Mouse (Mus musculus) heart, postnatal 0 days (tissue): ENCODE data around the gene March11. TPM values are rescaled to one million over a fixed set of nuclear protein-coding genes. Genes with fewer than 3 reads are reported as not detected.

ENCODE experiments used
- ATAC-seq: fragments of 200-750 bp; cut with Nextera tagmentation; 2 replicates; pipeline ENCODE4 v1.8.0; 2017; ENCODE audit warnings: low read depth, moderate number of reproducible peaks, moderate library complexity; ENCODE audit not compliant: insufficient read depth
- DNase-seq: peaks from one replicate; pipeline ENCODE4 v3.0.0-alpha.2; 2016; ENCODE audit warnings: low spot score
- H3K27ac ChIP-seq: fragments of 300-500 bp; sonication (generic); 2 replicates; pipeline ENCODE4 v1.5.1; 2014; ENCODE audit warnings: low read depth, mild to moderate bottlenecking
- H3K27me3 ChIP-seq: fragments of 300-500 bp; sonication (generic); 2 replicates; pipeline ENCODE4 v1.6.1; 2014; ENCODE audit warnings: low read length, mixed read lengths; ENCODE audit not compliant: control insufficient read depth, insufficient read depth
- H3K36me3 ChIP-seq: fragments of 300-500 bp; sonication (generic); replicated peaks from 2 replicates; pipeline ENCODE4 v1.6.1; 2014; ENCODE audit warnings: low read length, mixed read lengths; ENCODE audit not compliant: control insufficient read depth, insufficient read depth
- H3K4me1 ChIP-seq: fragments of 300-500 bp; sonication (generic); 2 replicates; pipeline ENCODE4 v1.6.1; 2014; ENCODE audit warnings: antibody characterized with exemption; ENCODE audit not compliant: control insufficient read depth, insufficient read depth
- H3K4me2 ChIP-seq: fragments of 300-500 bp; sonication (generic); 2 replicates; pipeline ENCODE4 v1.6.1; 2014; ENCODE audit warnings: low read depth, mild to moderate bottlenecking, low read length, moderate library complexity
- H3K4me3 ChIP-seq: fragments of 300-500 bp; sonication (generic); 2 replicates; pipeline ENCODE4 v1.5.1; 2014; ENCODE audit warnings: low read depth, low read length
- H3K9ac ChIP-seq: fragments of 300-500 bp; sonication (generic); replicated peaks from 2 replicates; pipeline ENCODE4 v1.6.1; 2014; ENCODE audit warnings: low read depth, low read length, mixed read lengths
- H3K9me3 ChIP-seq: fragments of 300-500 bp; sonication (generic); replicated peaks from 2 replicates; pipeline ENCODE4 v1.6.1; 2016; ENCODE audit warnings: low read length; ENCODE audit not compliant: control insufficient read depth
- CTCF ChIP-seq: IDR thresholded peaks from 2 replicates; pipeline ENCODE4 v1.5.1; 2016; ENCODE audit warnings: antibody characterized with exemption, control low read depth, low read depth
- EP300 ChIP-seq: IDR thresholded peaks from 2 replicates; pipeline ENCODE4 v1.6.1; 2016; ENCODE audit warnings: antibody characterized with exemption, low read depth
- WGBS: fragments of 180-500 bp; shearing (Covaris S2); extraction: QIAGEN DNeasy Blood & Tissue Kit; methylation state at CpG from one replicate; pipeline ENCODE4 v1.1.7; 2014; 5-methylcytosine and 5-hydroxymethylcytosine counted together
- polyA plus RNA-seq: library from polyadenylated mRNA; unstranded; fragments of >200 nt; fragmentation: Nextera tagmentation; extraction: Ambion mirVana; gene quantifications from 2 replicates; pipeline ENCODE4 v1.2.1, GENCODE M21; 2015
- total RNA-seq: library from RNA; depleted of rRNA; stranded (reverse); fragments of >200 nt; gene quantifications from 2 replicates; pipeline ENCODE4 v1.2.3, GENCODE M21; 2014; ENCODE audit warnings: low replicate concordance

Gene March11
- total and polyA plus RNA-seq, 2 experiments from 2014 or later = 0.12 TPM; not detected in 1

DNA sequence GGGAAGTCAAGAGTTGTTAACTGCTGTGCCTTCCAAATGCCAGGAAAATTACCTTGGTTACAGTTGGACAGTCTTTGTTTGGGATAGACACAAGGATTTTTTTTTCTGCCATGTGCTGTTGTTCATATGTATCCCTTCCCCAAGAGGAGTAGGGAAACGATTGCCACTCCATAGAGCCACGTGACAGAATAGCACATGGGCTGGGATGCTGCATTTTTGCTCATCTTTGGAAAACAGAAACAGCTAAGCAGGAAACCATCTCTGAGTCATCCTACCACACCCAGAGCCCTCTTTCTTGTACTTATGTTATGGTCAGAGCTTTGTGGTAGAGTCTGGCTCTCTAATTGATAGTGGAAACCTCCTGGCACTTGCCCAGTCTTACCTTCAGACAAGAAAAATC, 65.4 kb downstream of the March11 start:
- Histone ChIP-seq H3K9me3 (no peaks in the 10 kb centered on the region), H3K4me1 (no peaks in the 10 kb centered on the region), H3K9ac (no peak overlapping the region), H3K4me2 (no peak overlapping the region), H3K27ac (no peak overlapping the region), H3K36me3 (no peaks in the 10 kb centered on the region), H3K27me3 (no peaks in the 10 kb centered on the region), H3K4me3 (no peak overlapping the region)
- ATAC-seq = no peak
- TF ChIP-seq CTCF = no peak
- no peak for TF ChIP-seq EP300
- WGBS = 66% methylated on average over 2 of the region's 2 CpGs
- no peak for DNase-seq

- no peaks in the 10 kb centered on the region for H3K36me3 ChIP-seq
- no peaks in the 10 kb centered on the region for H3K27me3 ChIP-seq
- TF ChIP-seq CTCF = no peak
- no peak for TF ChIP-seq EP300
- WGBS = 71% methylated on average over 3 of the region's 3 CpGs
- ATAC-seq (no peak), DNase-seq (no peak)
- H3K4me2 ChIP-seq = no peak overlapping the region
- no peak overlapping the region for H3K27ac ChIP-seq
- H3K9ac ChIP-seq = no peak overlapping the region
- no peaks in the 10 kb centered on the region for H3K4me1 ChIP-seq
- H3K9me3 ChIP-seq = no peaks in the 10 kb centered on the region
- no peak overlapping the region for H3K4me3 ChIP-seq
Measured at GRCm38 (mm10) chr15:26374946-26375345, 66.1 kb downstream of the March11 start.

- Histone ChIP-seq H3K36me3 (no peaks in the 10 kb centered on the region), H3K27ac (no peak overlapping the region), H3K4me3 (no peak overlapping the region), H3K4me1 (no peaks in the 10 kb centered on the region), H3K27me3 (no peaks in the 10 kb centered on the region), H3K4me2 (no peak overlapping the region), H3K9me3 (no peaks in the 10 kb centered on the region), H3K9ac (no peak overlapping the region)
- DNase-seq (no peak), ATAC-seq (no peak)
- no peak for TF ChIP-seq EP300
- TF ChIP-seq CTCF = no peak
- 63% methylated on average over 2 of the region's 2 CpGs for WGBS
Measured at GRCm38 (mm10) chr15:26377355-26377754, 68.5 kb downstream of the March11 start.

- WGBS = 77% methylated on average over 4 of the region's 4 CpGs
- ATAC-seq (no peak), DNase-seq (no peak)
- no peak for TF ChIP-seq EP300
- no peak for TF ChIP-seq CTCF
- Histone ChIP-seq H3K4me2 (no peak overlapping the region), H3K4me3 (no peak overlapping the region), H3K27me3 (no peaks in the 10 kb centered on the region), H3K4me1 (no peaks in the 10 kb centered on the region), H3K9ac (no peak overlapping the region), H3K36me3 (no peaks in the 10 kb centered on the region), H3K27ac (no peak overlapping the region), H3K9me3 (no peaks in the 10 kb centered on the region)
Measured at GRCm38 (mm10) chr15:26378879-26379278, 70.0 kb downstream of the March11 start.

DNA sequence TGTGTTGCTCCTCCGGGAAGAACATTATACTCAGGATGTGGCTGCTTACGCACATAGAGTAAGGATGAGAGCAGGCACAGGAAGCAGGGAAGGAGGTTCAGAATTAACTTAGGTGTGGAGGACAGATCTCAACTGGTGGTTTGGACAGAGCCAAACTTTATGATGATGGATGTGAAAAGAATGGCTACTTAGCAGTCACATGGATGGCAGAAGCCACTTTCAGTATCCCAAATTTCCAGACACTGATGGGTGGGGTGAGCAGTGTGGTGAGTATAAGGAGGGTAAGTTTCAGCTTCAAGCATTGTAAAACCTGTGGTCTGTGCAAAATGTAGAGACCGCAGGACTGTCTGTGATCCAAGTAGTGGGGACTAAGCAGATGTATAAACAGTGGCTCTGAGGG, 71.0 kb downstream of the March11 start:
- Histone ChIP-seq H3K9me3 (no peaks in the 10 kb centered on the region), H3K27ac (no peak overlapping the region), H3K4me2 (no peak overlapping the region), H3K36me3 (no peaks in the 10 kb centered on the region), H3K9ac (no peak overlapping the region), H3K4me1 (no peaks in the 10 kb centered on the region), H3K4me3 (no peak overlapping the region), H3K27me3 (no peaks in the 10 kb centered on the region)
- TF ChIP-seq EP300 (no peak), CTCF (no peak)
- WGBS = 86% methylated on average over 3 of the region's 3 CpGs
- DNase-seq (no peak), ATAC-seq (no peak)

DNA sequence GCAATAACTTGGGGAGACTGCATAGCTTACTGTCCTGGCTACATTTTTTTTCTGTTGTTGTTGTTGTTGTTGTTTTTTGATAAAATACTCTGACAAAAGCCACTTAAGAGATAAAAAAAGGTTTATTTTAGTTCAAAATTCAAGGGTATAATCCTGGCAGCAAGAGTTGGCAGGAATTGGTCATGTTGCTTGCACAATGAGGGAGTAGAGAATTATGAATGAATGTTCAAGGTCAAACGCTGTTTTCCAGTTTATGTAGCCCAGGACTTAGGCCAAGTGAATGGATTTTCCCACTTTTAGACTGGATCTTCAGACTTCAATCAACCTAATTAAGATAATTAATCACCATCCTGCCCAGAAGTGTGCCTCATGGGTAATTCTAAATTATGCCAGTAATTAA, 72.0 kb downstream of the March11 start:
- DNase-seq (no peak), ATAC-seq (no peak)
- Histone ChIP-seq H3K4me2 (no peak overlapping the region), H3K36me3 (no peaks in the 10 kb centered on the region), H3K27me3 (no peaks in the 10 kb centered on the region), H3K27ac (no peak overlapping the region), H3K9me3 (no peaks in the 10 kb centered on the region), H3K4me1 (no peaks in the 10 kb centered on the region), H3K4me3 (no peak overlapping the region), H3K9ac (no peak overlapping the region)
- TF ChIP-seq CTCF (no peak), EP300 (no peak)
- 81% methylated on average over 1 of the region's 1 CpGs for WGBS
